In the genomic region with DNA sequence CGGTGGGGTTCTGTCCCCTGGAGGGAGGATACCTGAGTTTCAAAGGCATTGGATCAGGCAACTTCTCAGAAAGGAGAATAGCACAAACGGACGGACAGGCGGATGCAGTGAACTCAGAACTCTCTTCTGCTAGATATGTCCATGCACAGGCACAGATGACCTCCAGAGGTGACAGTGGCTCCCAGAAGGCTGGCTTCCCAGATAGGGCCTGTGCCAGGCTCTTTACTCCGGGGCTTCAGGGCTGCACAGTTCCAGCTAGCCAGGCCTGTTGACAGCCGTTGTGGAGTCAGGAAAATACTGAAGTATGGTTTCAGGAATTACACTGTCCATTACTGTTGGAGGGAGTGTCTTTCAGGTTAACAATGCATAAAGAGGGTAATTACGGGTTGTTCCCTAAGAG, we compare ENCODE assay signal across 27 mouse cellular contexts. TPM values are rescaled to one million over a fixed set of nuclear protein-coding genes. Genes with fewer than 3 reads are reported as not detected.
DNase-seq lines count a peak whose midpoint lies in the region; ATAC-seq lines count a peak whose summit lies in the region.
"Had no signal": no experiment of that assay in that cellular context is flagged by ENCODE, and none has a peak within 500 bp of the region (broad histone marks: within the 10 kb centered on the region; RNA-seq: fewer than 3 reads in every experiment).

No protein-coding gene starts in this region.

- intact Hi-C loops in heart, postnatal 25 days (cut with DNase I), result no loop called here
- intact Hi-C loops in heart, postnatal 14 days (cut with DNase I), result no loop called here
- intact Hi-C loops in gastrocnemius, postnatal 14 days (cut with DNase I; ENCODE audit: low total_unique reads), result no loop called here

- no peak overlapping the region for H3K4me2 ChIP-seq in heart, embryonic 15.5 days
- H3K4me2 ChIP-seq: embryonic facial prominence, embryonic 15.5 days; hindbrain, embryonic 12.5 days had no signal

- H3K27me3 ChIP-seq in heart, embryonic 15.5 days, result no peaks in the 10 kb centered on the region
- H3K27me3 ChIP-seq: embryonic facial prominence, embryonic 15.5 days; hindbrain, embryonic 12.5 days had no signal

- H3K9ac ChIP-seq in heart, embryonic 15.5 days, result no peak overlapping the region
- H3K9ac ChIP-seq: embryonic facial prominence, embryonic 15.5 days; hindbrain, embryonic 12.5 days had no signal

- ATAC-seq in heart, embryonic 15.5 days (replicated peaks; ENCODE audit: insufficient number of reproducible peaks, insufficient read depth, low FRiP score, low read depth), result 0 out of 2 replicates have a peak, but pooled peaks have one; percentile 40
- ATAC-seq: forebrain, embryonic 14.5 days; hindbrain, embryonic 16.5 days; inflammation-experienced regulatory T-cells, adult 6 months; intestine, postnatal 0 days had no signal

- 57% methylated on average over 7 of the region's 7 CpGs for WGBS in heart, embryonic 15.5 days

- peak overlapping the region; percentile 8 for H3K27ac ChIP-seq in heart, embryonic 15.5 days
- H3K27ac ChIP-seq: embryonic facial prominence, embryonic 15.5 days; forebrain, embryonic 10.5 days; gastrocnemius, adult 2 months; hindbrain, embryonic 12.5 days had no signal

- no peaks in the 10 kb centered on the region for H3K9me3 ChIP-seq in heart, embryonic 15.5 days (replicated peaks)
- H3K9me3 ChIP-seq: embryonic facial prominence, embryonic 15.5 days; forebrain, embryonic 10.5 days; G1E; hindbrain, embryonic 12.5 days had no signal

- peaks cover 52% of the 10 kb centered on the region for H3K36me3 ChIP-seq in heart, embryonic 15.5 days

- DNase-seq in heart, adult 8-10 months (ENCODE audit: low spot score), result peak; percentile 29
- no peak for DNase-seq in heart, postnatal 25 days (ENCODE audit: low spot score)
- DNase-seq in heart, adult 9 months (ENCODE audit: low spot score in 2 of 2), result peak; percentile 31 to 46
- DNase-seq in heart, postnatal 14 days, result peak; percentile 30 to 53
- DNase-seq in thymus, postnatal 36 days, result no peak
- no peak for DNase-seq in cerebellum, adult 11-12 months
- DNase-seq in gastrocnemius, postnatal 14 days, result no peak
- DNase-seq: adrenal gland, adult 8-10 months; adrenal gland, postnatal 36 days; cerebellum, adult 8-10 months; cerebellum, postnatal 14 days; embryo, embryonic 11 days; gastrocnemius, adult 2 months; gastrocnemius, postnatal 36 days had no signal

- no peak overlapping the region for H3K4me3 ChIP-seq in heart, embryonic 15.5 days
- H3K4me3 ChIP-seq: embryonic facial prominence, embryonic 15.5 days; erythroblast, embryonic 14.5 days; forebrain, embryonic 10.5 days; gastrocnemius, adult 2 months; hindbrain, embryonic 12.5 days had no signal

- H3K4me1 ChIP-seq in heart, embryonic 15.5 days (replicated peaks), result peaks cover 15% of the 10 kb centered on the region
- H3K4me1 ChIP-seq: forebrain, embryonic 10.5 days; hindbrain, embryonic 12.5 days had no signal

RNA-seq across cellular contexts. Expression of a gene that starts 11.5 kb away (rescaled TPM):
- 10 to 100 TPM; 34.4 to 43.9 (median 38.3) TPM for total RNA-seq in heart, adult 8-10 months (2022)
- total RNA-seq in heart, postnatal 25 days (2021), result 10 to 100 TPM; 37.2 to 40.7 TPM
- polyA plus RNA-seq in heart, embryonic 15.5 days (2015; fragmentation: Nextera tagmentation; extraction: Ambion mirVana), result 71.9 and 89.7 TPM in 2 replicates
- 10 to 100 TPM; 40.4 to 45.5 TPM for total RNA-seq in heart, postnatal 14 days (2021)
- total RNA-seq in gastrocnemius, postnatal 14 days (2021), result 10 to 100 TPM; 38.3 to 39.1 TPM

RNA-seq across cellular contexts. Expression of a gene that starts 46.6 kb away (rescaled TPM):
- not detected for total RNA-seq in heart, adult 8-10 months (2022)
- total RNA-seq in heart, postnatal 25 days (2021), result not detected
- not detected in 2 replicates for polyA plus RNA-seq in heart, embryonic 15.5 days (2015; fragmentation: Nextera tagmentation; extraction: Ambion mirVana)
- not detected for total RNA-seq in heart, postnatal 14 days (2021)
- not detected for total RNA-seq in gastrocnemius, postnatal 14 days (2021)
- total RNA-seq: common myeloid progenitor, adult 5-6 weeks; gastrocnemius, adult 2 months; gastrocnemius, postnatal 36 days had no signal
- polyA plus RNA-seq: embryonic facial prominence, embryonic 11.5 days; embryonic facial prominence, embryonic 15.5 days; erythroblast, embryonic 14.5 days; forebrain, embryonic 14.5 days; G1E; heart, embryonic 14.5 days; hindbrain, embryonic 12.5 days; hindbrain, embryonic 16.5 days; inflammation-experienced regulatory T-cells, adult 6 months; intestine, postnatal 0 days had no signal

RNA-seq across cellular contexts. Expression of a gene that starts 54.8 kb away (rescaled TPM):
- total RNA-seq in heart, adult 8-10 months (2022), result not detected
- under 1 TPM; 0.03 TPM for total RNA-seq in heart, postnatal 25 days (2021)
- 0.05 TPM in 1 of 2 replicates, not detected in the other for polyA plus RNA-seq in heart, embryonic 15.5 days (2015; fragmentation: Nextera tagmentation; extraction: Ambion mirVana)
- under 1 TPM; 0.02 to 0.05 TPM for total RNA-seq in heart, postnatal 14 days (2021)
- under 1 TPM in 1 of 2 experiments, not detected in 1; 0.02 TPM for total RNA-seq in gastrocnemius, postnatal 14 days (2021)
- total RNA-seq: adrenal gland, postnatal 36 days; common myeloid progenitor, adult 5-6 weeks; gastrocnemius, adult 2 months had no signal
- polyA plus RNA-seq: erythroblast, embryonic 14.5 days; heart, embryonic 14.5 days; hindbrain, embryonic 12.5 days; hindbrain, embryonic 16.5 days; inflammation-experienced regulatory T-cells, adult 6 months; intestine, postnatal 0 days had no signal

Comparison
In these comparisons a context has a peak if more than half of its experiments do, and no peak if none do; other contexts are left out.
1. DNase-seq: peak in heart, adult 8-10 months (single experiment), heart, adult 9 months (2 of 2) and heart, postnatal 14 days (2 of 2); none in heart, postnatal 25 days (single experiment), thymus, postnatal 36 days (0 of 2), cerebellum, adult 11-12 months (single experiment) and gastrocnemius, postnatal 14 days (single experiment).